Mouse (Mus musculus): Measurements from ENCODE around the gene Mroh3. TPM values are rescaled to one million over a fixed set of nuclear protein-coding genes. Genes with fewer than 3 reads are reported as not detected.

The Mroh3 gene
- polyA plus RNA-seq, 1 experiment from 2014 or later = 0.20 TPM

- peaks cover 39% of the 10 kb centered on the region for H3K4me1 ChIP-seq
- no peak overlapping the region for H3K4me3 ChIP-seq (replicated peaks)
- no peaks in the 10 kb centered on the region for H3K9me3 ChIP-seq
- 93% methylated on average over 8 of the region's 8 CpGs for WGBS
- no peak for ATAC-seq (ENCODE audit: low FRiP score)
- H3K4me2 ChIP-seq = no peak overlapping the region
- H3K27me3 ChIP-seq = 0 out of 2 replicates have a peak, but pooled peaks cover 7% of the 10 kb centered on the region
- peaks cover 54% of the 10 kb centered on the region for H3K36me3 ChIP-seq (replicated peaks)
- no peak overlapping the region for H3K27ac ChIP-seq
- H3K9ac ChIP-seq = no peak overlapping the region
Measured at GRCm38 (mm10) chr1:136226626-136227025, 14.0 kb upstream of the Mroh3 start.

- ATAC-seq (ENCODE audit: low FRiP score) = no peak
- H3K4me3 ChIP-seq (replicated peaks) = no peak overlapping the region
- no peak overlapping the region for H3K27ac ChIP-seq
- 93% methylated on average over 8 of the region's 8 CpGs for WGBS
- peaks cover 61% of the 10 kb centered on the region for H3K36me3 ChIP-seq (replicated peaks)
- peaks cover 31% of the 10 kb centered on the region for H3K4me1 ChIP-seq
- no peak overlapping the region for H3K4me2 ChIP-seq
- no peak overlapping the region for H3K9ac ChIP-seq
- H3K27me3 ChIP-seq = 0 out of 2 replicates have a peak, but pooled peaks cover 7% of the 10 kb centered on the region
- no peaks in the 10 kb centered on the region for H3K9me3 ChIP-seq
Measured at GRCm38 (mm10) chr1:136225846-136226245, 13.2 kb upstream of the Mroh3 start.

- Histone ChIP-seq H3K4me2 (no peak overlapping the region), H3K36me3 (replicated peaks) (peaks cover 80% of the 10 kb centered on the region)
- no peak for ATAC-seq (ENCODE audit: low FRiP score)
Measured at GRCm38 (mm10) chr1:136223758-136224342, 11.2 kb upstream of the Mroh3 start.

GRCm38 (mm10) chr1:136222386-136222785, 9.8 kb upstream of the Mroh3 start:
- peaks cover 92% of the 10 kb centered on the region for H3K36me3 ChIP-seq (replicated peaks)
- WGBS = 91% methylated on average over 10 of the region's 10 CpGs
- H3K27ac ChIP-seq = no peak overlapping the region
- no peaks in the 10 kb centered on the region for H3K9me3 ChIP-seq
- no peaks in the 10 kb centered on the region for H3K27me3 ChIP-seq
- no peaks in the 10 kb centered on the region for H3K4me1 ChIP-seq
- no peak overlapping the region for H3K4me2 ChIP-seq
- no peak for ATAC-seq (ENCODE audit: low FRiP score)
- H3K4me3 ChIP-seq (replicated peaks) = no peak overlapping the region
- H3K9ac ChIP-seq = no peak overlapping the region

More at GRCm38 (mm10) chr1:136223758-136224342, 11.2 kb upstream of the Mroh3 start:
- H3K9ac ChIP-seq = no peak overlapping the region
- 0 out of 2 replicates have a peak, but pooled peaks cover 3% of the 10 kb centered on the region for H3K27me3 ChIP-seq
- no peaks in the 10 kb centered on the region for H3K9me3 ChIP-seq
- peaks cover 12% of the 10 kb centered on the region for H3K4me1 ChIP-seq
- H3K4me3 ChIP-seq (replicated peaks) = no peak overlapping the region
- no peak overlapping the region for H3K27ac ChIP-seq
- 91% methylated on average over 10 of the region's 10 CpGs for WGBS

GRCm38 (mm10) chr1:136220037-136220871, 7.6 kb upstream of the Mroh3 start:
- Histone ChIP-seq H3K27ac (no peak overlapping the region), H3K27me3 (no peaks in the 10 kb centered on the region), H3K9ac (no peak overlapping the region), H3K4me1 (no peaks in the 10 kb centered on the region), H3K36me3 (replicated peaks) (peaks cover 91% of the 10 kb centered on the region), H3K4me2 (no peak overlapping the region), H3K9me3 (no peaks in the 10 kb centered on the region), H3K4me3 (replicated peaks) (no peak overlapping the region)
- ATAC-seq (ENCODE audit: low FRiP score) = no peak
- 87% methylated on average over 10 of the region's 10 CpGs for WGBS

GRCm38 (mm10) chr1:136214304-136214703, 1.7 kb upstream of the Mroh3 start:
- Histone ChIP-seq H3K4me3 (replicated peaks) (no peak overlapping the region), H3K4me2 (no peak overlapping the region), H3K27ac (no peak overlapping the region), H3K36me3 (replicated peaks) (peaks cover 55% of the 10 kb centered on the region), H3K9ac (no peak overlapping the region), H3K27me3 (no peaks in the 10 kb centered on the region), H3K9me3 (no peaks in the 10 kb centered on the region), H3K4me1 (no peaks in the 10 kb centered on the region)
- ATAC-seq (ENCODE audit: low FRiP score) = no peak
- WGBS = 88% methylated on average over 15 of the region's 15 CpGs

- Histone ChIP-seq H3K4me3 (replicated peaks) (no peak overlapping the region), H3K36me3 (replicated peaks) (no peaks in the 10 kb centered on the region), H3K9ac (no peak overlapping the region), H3K27me3 (no peaks in the 10 kb centered on the region), H3K4me1 (no peaks in the 10 kb centered on the region), H3K27ac (no peak overlapping the region), H3K9me3 (no peaks in the 10 kb centered on the region), H3K4me2 (no peak overlapping the region)
- ATAC-seq (ENCODE audit: low FRiP score) = no peak
- WGBS = 90% methylated on average over 5 of the region's 5 CpGs
Measured at GRCm38 (mm10) chr1:136190033-136190432, 22.6 kb downstream of the Mroh3 start.

GRCm38 (mm10) chr1:136179511-136180001, 33.1 kb downstream of the Mroh3 start:
- Histone ChIP-seq H3K4me1 (peaks cover 9% of the 10 kb centered on the region), H3K4me3 (replicated peaks) (no peak overlapping the region), H3K27me3 (no peaks in the 10 kb centered on the region), H3K9ac (no peak overlapping the region), H3K4me2 (no peak overlapping the region), H3K27ac (no peak overlapping the region), H3K9me3 (no peaks in the 10 kb centered on the region), H3K36me3 (replicated peaks) (peaks cover 24% of the 10 kb centered on the region)
- no peak for ATAC-seq (ENCODE audit: low FRiP score)
- WGBS = 81% methylated on average over 2 of the region's 2 CpGs

GRCm38 (mm10) chr1:136178741-136179140, 33.9 kb downstream of the Mroh3 start:
- no peak overlapping the region for H3K4me2 ChIP-seq

GRCm38 (mm10) chr1:136177085-136177484, 35.5 kb downstream of the Mroh3 start:
- H3K27me3 ChIP-seq = 0 out of 2 replicates have a peak, but pooled peaks cover 6% of the 10 kb centered on the region
- peaks cover 29% of the 10 kb centered on the region for H3K4me1 ChIP-seq
- H3K27ac ChIP-seq = no peak overlapping the region
- H3K9ac ChIP-seq = no peak overlapping the region
- H3K36me3 ChIP-seq (replicated peaks) = peaks cover 47% of the 10 kb centered on the region
- H3K4me2 ChIP-seq = no peak overlapping the region
- no peaks in the 10 kb centered on the region for H3K9me3 ChIP-seq
- 94% methylated on average over 2 of the region's 2 CpGs for WGBS
- ATAC-seq (ENCODE audit: low FRiP score) = no peak
- no peak overlapping the region for H3K4me3 ChIP-seq (replicated peaks)

More at GRCm38 (mm10) chr1:136178741-136179140, 33.9 kb downstream of the Mroh3 start:
- Histone ChIP-seq H3K27me3 (no peaks in the 10 kb centered on the region), H3K36me3 (replicated peaks) (peaks cover 32% of the 10 kb centered on the region), H3K27ac (no peak overlapping the region), H3K9me3 (no peaks in the 10 kb centered on the region), H3K4me1 (peaks cover 17% of the 10 kb centered on the region), H3K4me3 (replicated peaks) (no peak overlapping the region), H3K9ac (no peak overlapping the region)
- ATAC-seq (ENCODE audit: low FRiP score) = no peak
- WGBS = 85% methylated on average over 6 of the region's 6 CpGs

GRCm38 (mm10) chr1:136175183-136175582, 37.4 kb downstream of the Mroh3 start:
- Histone ChIP-seq H3K4me1 (peaks cover 29% of the 10 kb centered on the region), H3K9me3 (no peaks in the 10 kb centered on the region), H3K27me3 (0 out of 2 replicates have a peak, but pooled peaks cover 6% of the 10 kb centered on the region), H3K9ac (no peak overlapping the region), H3K4me3 (replicated peaks) (no peak overlapping the region), H3K4me2 (no peak overlapping the region), H3K27ac (no peak overlapping the region), H3K36me3 (replicated peaks) (peaks cover 61% of the 10 kb centered on the region)
- 39% methylated on average over 6 of the region's 6 CpGs for WGBS
- no peak for ATAC-seq (ENCODE audit: low FRiP score)

- 0 out of 2 replicates have a peak, but pooled peaks have one; percentile 5 for ATAC-seq (ENCODE audit: low FRiP score)
- no peak overlapping the region for H3K9ac ChIP-seq
- no peaks in the 10 kb centered on the region for H3K9me3 ChIP-seq
- peaks cover 64% of the 10 kb centered on the region for H3K36me3 ChIP-seq (replicated peaks)
- no peak overlapping the region for H3K4me2 ChIP-seq
- H3K27me3 ChIP-seq = 0 out of 2 replicates have a peak, but pooled peaks cover 6% of the 10 kb centered on the region
- 0 out of 2 replicates have a peak overlapping the region, but pooled peaks have one; percentile 2 for H3K27ac ChIP-seq
- WGBS = 16% methylated on average over 13 of the region's 13 CpGs
- peaks cover 28% of the 10 kb centered on the region for H3K4me1 ChIP-seq
- no peak overlapping the region for H3K4me3 ChIP-seq (replicated peaks)
Measured at GRCm38 (mm10) chr1:136174101-136174606, 38.5 kb downstream of the Mroh3 start.

Measured in forebrain, embryonic 12.5 days (tissue).